Mouse (Mus musculus) ES-E14 (cell line): ENCODE measurements around the gene Bri3bp.

Experiments
- CHD2 ChIP-seq: IDR thresholded peaks from 2 replicates; pipeline ENCODE4 v1.6.1; 2014; ENCODE audit warnings: mild to moderate bottlenecking, low read depth, low read length, inconsistent platforms
- MAFK ChIP-seq: IDR thresholded peaks from 2 replicates; pipeline ENCODE4 v1.6.1; 2014; ENCODE audit warnings: mild to moderate bottlenecking, low read depth, low read length, inconsistent platforms; ENCODE audit not compliant: insufficient read depth

GRCm38 (mm10) chr5:125476799-125477198, 35.4 kb downstream of the Bri3bp start:
- no peak for TF ChIP-seq CHD2
- TF ChIP-seq MAFK, result no peak
